Mouse (Mus musculus) left cerebral cortex, adult 8-10 months (tissue): ENCODE results near the gene Pde4d. TPM values are rescaled to one million over a fixed set of nuclear protein-coding genes. Genes with fewer than 3 reads are reported as not detected.

ENCODE experiments used
- DNase-seq, 2 experiments: peaks; one replicate each; pipeline ENCODE4 v3.0.0; 2022; ENCODE audit warnings: low spot score in 2 of 2
- total RNA-seq, 4 experiments: library from RNA; stranded (reverse); gene quantifications; 2 replicates each; pipeline ENCODE4 v1.2.4; 2022

The Pde4d gene
- total RNA-seq = 100 to 1,000 TPM in 2 of 4 experiments, 10 to 100 TPM in 2; 92.8 to 110 (median 99.5) TPM

- DNase-seq = peak; percentile 15 to 32
Observed at GRCm38 (mm10) chr13:108449116-108450097, at the start of gene Pde4d. Gene Pde4d, plus strand, starts transcription at chr13:108449948.

- DNase-seq = no peak
Observed at GRCm38 (mm10) chr13:108403197-108403596, 46.6 kb upstream of the Pde4d start.

GRCm38 (mm10) chr13:108404372-108404771, 45.4 kb upstream of the Pde4d start:
- no peak for DNase-seq

- no peak for DNase-seq
Observed at GRCm38 (mm10) chr13:108415464-108415863, 34.3 kb upstream of the Pde4d start.

GRCm38 (mm10) chr13:108418741-108419507, 30.8 kb upstream of the Pde4d start:
- no peak for DNase-seq

- DNase-seq = no peak
Observed at GRCm38 (mm10) chr13:108426322-108426721, 23.4 kb upstream of the Pde4d start.

GRCm38 (mm10) chr13:108428809-108429208, 20.9 kb upstream of the Pde4d start:
- DNase-seq = no peak

- no peak for DNase-seq
Observed at GRCm38 (mm10) chr13:108429623-108430022, 20.1 kb upstream of the Pde4d start.

- DNase-seq = no peak
Observed at GRCm38 (mm10) chr13:108431776-108432175, 18.0 kb upstream of the Pde4d start.

GRCm38 (mm10) chr13:108435687-108436086, 14.1 kb upstream of the Pde4d start:
- DNase-seq = no peak

- DNase-seq = no peak
Observed at GRCm38 (mm10) chr13:108437424-108437823, 12.3 kb upstream of the Pde4d start.

GRCm38 (mm10) chr13:108439012-108439411, 10.7 kb upstream of the Pde4d start:
- DNase-seq = no peak

- no peak for DNase-seq
Observed at GRCm38 (mm10) chr13:108448348-108448931, 1.3 kb upstream of the Pde4d start.

GRCm38 (mm10) chr13:108451122-108451521, 1.4 kb downstream of the Pde4d start:
- no peak for DNase-seq

GRCm38 (mm10) chr13:108453064-108453919, 3.5 kb downstream of the Pde4d start:
- no peak for DNase-seq

- no peak for DNase-seq
Observed at GRCm38 (mm10) chr13:108462518-108462917, 12.8 kb downstream of the Pde4d start.

- DNase-seq = no peak
Observed at GRCm38 (mm10) chr13:108465755-108466154, 16.0 kb downstream of the Pde4d start.

GRCm38 (mm10) chr13:108467046-108467445, 17.3 kb downstream of the Pde4d start:
- no peak for DNase-seq

- no peak for DNase-seq
Observed at GRCm38 (mm10) chr13:108480451-108480850, 30.7 kb downstream of the Pde4d start.

GRCm38 (mm10) chr13:108485036-108485435, 35.3 kb downstream of the Pde4d start:
- no peak for DNase-seq

- DNase-seq = no peak
Observed at GRCm38 (mm10) chr13:108487066-108487465, 37.3 kb downstream of the Pde4d start.
